Mouse (Mus musculus) lung, embryonic 14.5 days (tissue): ENCODE measurements around the gene Gm8180. TPM values are rescaled to one million over a fixed set of nuclear protein-coding genes. Genes with fewer than 3 reads are reported as not detected.
"Not testable (repeated sequence)": the region's sequence is repeated elsewhere in the genome, so short reads cannot be mapped to it uniquely, and the experiment has no call there.

ENCODE experiments used
- ATAC-seq: fragments of 200-750 bp; cut with Nextera tagmentation; 2 replicates; pipeline ENCODE4 v1.8.0; 2017; ENCODE audit warnings: mild to moderate bottlenecking, moderate TSS enrichment, moderate library complexity; ENCODE audit not compliant: insufficient read depth
- DNase-seq: peaks from one replicate; pipeline ENCODE4 v3.0.0-alpha.2; 2015
- H3K27ac ChIP-seq: fragments of 300-500 bp; sonication (generic); 2 replicates; pipeline ENCODE4 v1.5.1; 2014; ENCODE audit warnings: low read depth, mild to moderate bottlenecking, moderate library complexity
- H3K27me3 ChIP-seq: fragments of 300-500 bp; sonication (generic); 2 replicates; pipeline ENCODE4 v1.6.1; 2014; ENCODE audit warnings: low read length, control low read depth; ENCODE audit not compliant: insufficient read depth
- H3K36me3 ChIP-seq: fragments of 300-500 bp; sonication (generic); 2 replicates; pipeline ENCODE4 v1.6.1; 2014; ENCODE audit warnings: control low read depth; ENCODE audit not compliant: insufficient read depth
- H3K4me1 ChIP-seq: fragments of 300-500 bp; sonication (generic); 2 replicates; pipeline ENCODE4 v1.6.1; 2014; ENCODE audit warnings: antibody characterized with exemption, control low read depth; ENCODE audit not compliant: insufficient read depth
- H3K4me2 ChIP-seq: fragments of 300-500 bp; sonication (generic); 2 replicates; pipeline ENCODE4 v1.6.1; 2014; ENCODE audit warnings: mild to moderate bottlenecking
- H3K4me3 ChIP-seq: fragments of 300-500 bp; sonication (generic); 2 replicates; pipeline ENCODE4 v1.5.1; 2014; ENCODE audit warnings: low read depth, low read length
- H3K9ac ChIP-seq: fragments of 300-500 bp; sonication (generic); 2 replicates; pipeline ENCODE4 v1.6.1; 2014
- H3K9me3 ChIP-seq: fragments of 300-500 bp; sonication (generic); 2 replicates; pipeline ENCODE4 v1.6.1; 2016; ENCODE audit warnings: low read depth, low read length, control low read depth
- CTCF ChIP-seq: IDR thresholded peaks from 2 replicates; pipeline ENCODE4 v1.5.1; 2016; ENCODE audit warnings: antibody characterized with exemption, low read depth
- WGBS: fragments of 180-500 bp; shearing (Covaris S2); extraction: QIAGEN DNeasy Blood & Tissue Kit; methylation state at CpG from one replicate; pipeline ENCODE4 v1.1.7; 2014; 5-methylcytosine and 5-hydroxymethylcytosine counted together
- polyA plus RNA-seq: library from polyadenylated mRNA; unstranded; fragments of >200 nt; fragmentation: Nextera tagmentation; extraction: Ambion mirVana; gene quantifications from 2 replicates; pipeline ENCODE4 v1.2.1, GENCODE M21; 2014

Gene Gm8180
- polyA plus RNA-seq, result not detected in 2 replicates

DNA sequence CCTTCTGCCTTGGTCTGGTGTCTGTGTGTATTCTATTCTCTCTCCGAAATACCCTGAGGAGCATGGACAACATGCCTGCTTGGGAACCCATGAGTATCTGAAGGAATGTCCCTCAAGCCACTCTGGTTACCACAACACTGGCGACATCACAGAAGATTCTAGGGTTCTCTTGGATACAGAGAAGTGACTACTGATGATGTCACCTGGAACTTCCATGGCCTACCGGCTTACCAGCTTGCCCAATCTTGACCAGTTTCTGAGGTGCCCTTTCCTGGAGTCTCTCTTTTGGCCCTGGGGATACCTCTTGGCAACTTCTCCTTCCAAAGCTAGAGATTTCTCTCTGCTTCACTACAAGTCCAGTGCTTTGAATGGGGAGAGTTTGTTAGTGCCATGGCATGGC is at the start of gene Gm8180:
Gene Gm8180, minus strand, starts transcription at position 101 of the 400 bp plus-strand sequence.
- H3K27me3 ChIP-seq, DNase-seq, H3K9ac ChIP-seq, H3K9me3 ChIP-seq, H3K27ac ChIP-seq, H3K36me3 ChIP-seq, H3K4me2 ChIP-seq, H3K4me1 ChIP-seq, ATAC-seq, H3K4me3 ChIP-seq: not testable (repeated sequence)
- 83% methylated on average over 3 of the region's 3 CpGs for WGBS

DNA sequence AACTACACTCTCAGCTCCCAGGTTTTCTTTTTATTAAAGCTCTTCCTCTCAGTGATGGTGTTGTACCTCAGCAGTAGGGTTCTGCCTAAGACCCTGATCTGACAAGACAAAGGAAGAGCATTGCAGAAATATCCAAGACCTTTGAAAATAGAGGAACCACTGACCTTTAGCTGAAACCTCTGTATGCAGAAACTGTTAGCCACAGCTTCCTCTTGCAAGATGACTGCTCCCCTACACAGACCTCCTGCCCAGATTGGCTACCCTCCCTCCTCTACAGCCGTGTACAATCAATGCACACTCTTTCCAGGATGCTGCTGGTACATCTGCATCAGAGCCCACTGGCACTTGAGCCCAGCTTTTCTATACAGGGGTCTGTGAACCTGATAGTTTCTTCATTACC is 45.8 kb upstream of the Gm8180 start:
- H3K9ac ChIP-seq, H3K9me3 ChIP-seq, H3K4me1 ChIP-seq, H3K36me3 ChIP-seq, H3K4me2 ChIP-seq, H3K27me3 ChIP-seq, ATAC-seq, DNase-seq, H3K4me3 ChIP-seq, H3K27ac ChIP-seq: not testable (repeated sequence)
- WGBS, result 50% methylated on average over 1 of the region's 1 CpGs

DNA sequence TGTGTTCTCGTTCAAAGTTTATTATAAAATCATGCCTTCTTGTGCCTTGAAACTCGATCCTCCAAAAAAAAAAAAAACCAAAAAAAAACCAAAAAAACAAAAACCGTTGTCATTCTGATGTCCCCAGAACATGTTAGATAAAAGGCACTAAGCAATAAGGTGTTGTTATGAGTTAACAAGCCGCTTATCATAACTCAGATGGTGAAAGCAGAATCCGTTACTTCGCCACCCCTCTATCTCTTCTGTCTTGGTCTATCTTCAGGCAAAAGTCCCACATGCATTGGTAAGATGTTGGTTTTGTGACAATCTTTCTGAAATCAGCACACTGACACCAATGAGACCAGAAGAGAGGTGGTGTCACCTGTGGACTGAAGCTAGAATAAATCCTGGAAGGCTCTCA is 39.6 kb upstream of the Gm8180 start:
- 78% methylated on average over 6 of the region's 6 CpGs for WGBS
- not testable (repeated sequence) for DNase-seq, H3K9me3 ChIP-seq, H3K4me1 ChIP-seq, H3K27ac ChIP-seq, H3K9ac ChIP-seq, H3K4me3 ChIP-seq, ATAC-seq, H3K4me2 ChIP-seq, H3K36me3 ChIP-seq, H3K27me3 ChIP-seq

DNA sequence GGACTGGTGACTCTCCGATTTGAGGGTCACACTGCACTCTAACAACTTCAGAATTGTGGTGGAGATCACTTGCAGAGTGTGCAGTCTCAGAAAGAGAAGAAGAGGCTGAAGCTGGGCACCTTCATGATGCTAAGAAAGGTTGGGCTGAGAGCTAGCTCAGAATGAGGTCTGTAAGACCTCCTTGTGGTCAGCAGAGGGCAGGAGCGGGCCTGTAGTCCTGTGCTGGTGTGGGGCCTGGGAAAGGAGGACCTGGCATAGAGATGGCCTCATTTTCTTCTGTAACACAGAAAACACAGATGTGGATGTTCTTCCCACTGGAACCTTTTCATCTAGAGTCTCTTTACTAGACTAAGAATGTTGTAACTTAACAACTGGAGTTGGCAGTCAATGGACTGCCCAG is 37.3 kb upstream of the Gm8180 start:
- H3K27me3 ChIP-seq, ATAC-seq, H3K27ac ChIP-seq, H3K4me2 ChIP-seq, H3K36me3 ChIP-seq, H3K9ac ChIP-seq, DNase-seq, H3K9me3 ChIP-seq, H3K4me1 ChIP-seq, H3K4me3 ChIP-seq: not testable (repeated sequence)
- 36% methylated on average over 1 of the region's 2 CpGs for WGBS

DNA sequence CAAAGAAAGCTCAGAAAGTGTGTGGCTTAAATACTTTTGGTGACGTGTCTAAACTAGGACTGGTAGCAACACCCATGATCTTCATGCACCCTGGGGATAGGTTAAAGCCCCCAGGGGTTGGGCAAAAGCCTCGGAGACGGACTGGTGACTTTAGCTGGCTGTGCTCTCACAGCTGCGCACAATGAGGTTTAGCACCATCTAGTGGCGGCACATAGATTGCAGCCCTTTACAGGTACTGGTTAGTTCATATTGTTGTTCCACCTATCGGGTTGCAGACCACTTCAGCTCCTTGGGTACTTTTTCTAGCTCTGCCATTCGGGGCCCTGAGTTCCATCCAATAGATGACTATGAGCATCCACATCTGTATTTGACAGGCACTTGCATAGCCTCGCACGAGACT is 27.9 kb upstream of the Gm8180 start:
- not testable (repeated sequence) for ATAC-seq

DNA sequence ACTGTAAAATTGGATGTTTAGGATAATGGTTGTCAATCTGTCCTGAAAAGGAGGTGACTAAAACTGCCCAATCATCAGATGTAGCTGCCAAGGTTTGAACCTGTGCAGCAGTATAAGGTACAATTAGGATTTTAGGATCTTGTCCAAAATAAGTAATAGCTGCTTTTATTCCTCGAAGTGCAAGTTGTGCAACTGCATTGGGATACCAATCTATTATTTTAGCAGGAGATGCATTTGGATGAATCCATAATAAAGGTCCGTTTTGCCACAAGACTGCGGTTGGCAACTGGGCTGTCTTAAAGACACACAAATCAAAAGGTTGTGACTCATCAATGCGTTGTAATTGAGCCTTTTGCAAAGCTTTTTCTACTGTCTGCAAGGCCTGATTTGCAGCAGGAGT is 23.6 kb upstream of the Gm8180 start:
- H3K4me1 ChIP-seq, ATAC-seq, H3K27ac ChIP-seq, H3K36me3 ChIP-seq, H3K9ac ChIP-seq, DNase-seq, H3K27me3 ChIP-seq, H3K4me3 ChIP-seq, H3K4me2 ChIP-seq, H3K9me3 ChIP-seq: not testable (repeated sequence)
- WGBS, result 78% methylated on average over 4 of the region's 4 CpGs

More for the DNA sequence above, 27.9 kb upstream of the Gm8180 start:
- 65% methylated on average over 8 of the region's 9 CpGs for WGBS
- H3K9ac ChIP-seq, H3K9me3 ChIP-seq, H3K4me1 ChIP-seq, H3K4me2 ChIP-seq, H3K4me3 ChIP-seq, H3K27me3 ChIP-seq, H3K27ac ChIP-seq, H3K36me3 ChIP-seq: not testable (repeated sequence)
- TF ChIP-seq CTCF, result peak; percentile 51
- DNase-seq, result peak; percentile 31

DNA sequence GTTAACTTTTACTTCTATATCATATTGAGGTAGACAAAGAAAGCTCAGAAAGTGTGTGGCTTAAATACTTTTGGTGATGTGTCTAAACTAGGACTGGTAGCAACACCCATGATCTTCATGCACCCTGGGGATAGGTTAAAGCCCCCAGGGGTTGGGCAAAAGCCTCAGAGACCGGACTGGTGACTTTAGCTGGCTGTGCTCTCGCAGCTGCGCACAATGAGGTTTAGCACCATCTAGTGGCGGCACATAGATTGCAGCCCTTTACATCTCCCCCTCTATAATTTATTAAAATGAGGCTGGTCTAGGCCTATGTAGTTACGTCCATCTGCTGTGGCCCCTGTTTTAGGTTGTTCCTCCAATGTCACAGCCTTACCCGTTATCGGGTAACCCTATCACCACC is 19.9 kb upstream of the Gm8180 start:
- not testable (repeated sequence) for H3K4me3 ChIP-seq, H3K36me3 ChIP-seq, H3K9ac ChIP-seq, DNase-seq, ATAC-seq, H3K9me3 ChIP-seq, H3K27ac ChIP-seq, H3K4me2 ChIP-seq, H3K4me1 ChIP-seq, H3K27me3 ChIP-seq
- TF ChIP-seq CTCF, result peak; percentile 45
- 5% methylated on average over 4 of the region's 7 CpGs for WGBS

DNA sequence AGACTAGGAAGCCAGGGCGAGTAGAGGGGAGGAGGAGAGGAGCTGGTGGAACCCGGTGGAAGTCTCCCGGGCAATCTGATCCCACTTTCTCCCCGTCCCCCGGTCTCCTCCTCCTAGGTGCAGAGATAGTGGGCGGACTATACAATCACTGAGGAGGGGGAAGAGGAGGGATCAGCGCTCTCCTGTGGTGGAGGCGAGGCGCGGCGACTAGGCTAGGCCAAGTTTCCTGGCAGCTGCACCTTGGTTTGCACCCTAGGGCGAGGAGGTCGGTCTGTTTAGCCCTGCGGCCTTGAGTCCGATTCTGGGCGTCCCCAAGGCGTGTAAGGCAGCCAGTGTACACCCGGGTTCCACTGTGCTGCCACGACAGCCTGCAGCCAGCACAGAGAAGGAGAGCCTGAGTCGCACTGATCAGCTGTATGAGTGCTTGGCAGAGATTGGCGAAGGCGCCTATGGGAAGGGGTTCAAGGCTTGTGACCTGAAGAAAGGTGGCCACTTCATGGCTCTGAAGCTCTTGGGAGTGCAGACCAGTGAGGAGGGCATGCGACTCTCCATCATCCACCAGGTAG is 12.4 kb upstream of the Gm8180 start:
- not testable (repeated sequence) for H3K4me3 ChIP-seq, H3K9me3 ChIP-seq, H3K27me3 ChIP-seq, H3K36me3 ChIP-seq, DNase-seq, H3K4me1 ChIP-seq, H3K9ac ChIP-seq, H3K27ac ChIP-seq
- H3K4me2 ChIP-seq, result peak overlapping the region; percentile 48
- 9% methylated on average over 23 of the region's 23 CpGs for WGBS
- peak; percentile 75; the same call in 1 of the 2 replicates for ATAC-seq
